In the genomic region with DNA sequence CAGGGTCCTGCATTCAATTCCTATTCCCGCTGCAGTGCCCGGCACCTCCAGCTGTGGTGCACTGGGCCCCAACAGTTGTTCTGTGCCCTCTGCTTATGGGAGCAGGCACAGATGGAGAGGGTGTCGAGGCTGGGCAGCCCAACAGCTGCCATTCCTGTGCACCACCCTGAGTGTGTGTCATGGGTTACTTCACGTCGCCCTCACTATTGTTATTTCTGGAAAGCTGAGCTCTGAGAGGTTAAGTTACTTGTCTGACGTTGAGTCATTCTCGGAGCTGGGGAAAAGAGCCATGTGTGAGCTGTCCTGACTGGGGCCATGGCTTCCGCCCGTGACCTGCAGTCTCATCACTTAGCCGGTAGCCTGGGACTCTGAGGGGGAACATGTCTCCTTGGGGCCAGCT, we compare ENCODE assay signal across 14 mouse cellular contexts. TPM values are rescaled to one million over a fixed set of nuclear protein-coding genes. Genes with fewer than 3 reads are reported as not detected.
DNase-seq lines count a peak whose midpoint lies in the region; ATAC-seq and TF ChIP-seq lines count a peak whose summit lies in the region.
"Had no signal": no experiment of that assay in that cellular context is flagged by ENCODE, and none has a peak within 500 bp of the region (broad histone marks: within the 10 kb centered on the region; RNA-seq: fewer than 3 reads in every experiment).

No protein-coding gene starts in this region.

- H3K9me3 ChIP-seq in hindbrain, embryonic 16.5 days (ENCODE audit: control insufficient read depth, low read length) = no peaks in the 10 kb centered on the region
- H3K9me3 ChIP-seq: embryonic facial prominence, embryonic 12.5 days; G1E had no signal

- no peak for ATAC-seq in hindbrain, embryonic 16.5 days
- no peak for ATAC-seq in monocyte, adult 5-6 weeks (replicated peaks; ENCODE audit: insufficient number of reproducible peaks, low FRiP score, low TSS enrichment, poor library complexity, severe bottlenecking)

- H3K36me3 ChIP-seq in hindbrain, embryonic 16.5 days (ENCODE audit: control insufficient read depth, insufficient read depth, low read length) = no peaks in the 10 kb centered on the region
- H3K36me3 ChIP-seq: embryonic facial prominence, embryonic 12.5 days; G1E had no signal

- intact Hi-C loops in heart, postnatal 14 days (cut with DNase I) = no loop called here

- H3K4me3 ChIP-seq in layer of hippocampus, adult 2 months = no peak overlapping the region
- H3K4me3 ChIP-seq in hindbrain, embryonic 16.5 days (ENCODE audit: low read length) = no peak overlapping the region
- H3K4me3 ChIP-seq: embryonic facial prominence, embryonic 12.5 days; left cerebral cortex, adult 2 months had no signal

- TF ChIP-seq CTCF in layer of hippocampus, adult 2 months (conservative IDR thresholded peaks at IDR 0.05) = no peak; the same call in 1 of the 2 replicates

- H3K27me3 ChIP-seq in hindbrain, embryonic 16.5 days (replicated peaks; ENCODE audit: control insufficient read depth, insufficient read depth, low read length) = no peaks in the 10 kb centered on the region
- H3K27me3 ChIP-seq: embryonic facial prominence, embryonic 12.5 days had no signal

- H3K4me2 ChIP-seq in hindbrain, embryonic 16.5 days (ENCODE audit: low read length) = no peak overlapping the region
- H3K4me2 ChIP-seq: embryonic facial prominence, embryonic 12.5 days had no signal

- no peak for DNase-seq in layer of hippocampus, adult 2 months (ENCODE audit: low spot score in 2 of 2)
- no peak for DNase-seq in layer of hippocampus, postnatal 25 days (ENCODE audit: extremely low spot score in 1 of 2, low spot score in 1 of 2)
- peak; percentile 66 for DNase-seq in adrenal gland, postnatal 14 days
- peak; percentile 18 to 27 for DNase-seq in heart, postnatal 14 days
- DNase-seq in skeletal muscle tissue, adult 2 months (ENCODE audit: low read depth, low spot score) = peak; percentile 18
- no peak for DNase-seq in spleen, adult 18-20 months
- DNase-seq: thymus, postnatal 14 days had no signal

- H3K27ac ChIP-seq in layer of hippocampus, adult 2 months = 0 out of 2 replicates have a peak overlapping the region, but pooled peaks have one; percentile 8
- H3K27ac ChIP-seq in hindbrain, embryonic 16.5 days (ENCODE audit: low read depth, low read length) = no peak overlapping the region
- H3K27ac ChIP-seq: left cerebral cortex, adult 2 months had no signal

- 66% methylated on average over 10 of the region's 10 CpGs for WGBS in hindbrain, embryonic 16.5 days

- H3K9ac ChIP-seq in hindbrain, embryonic 16.5 days (ENCODE audit: low read depth, low read length) = no peak overlapping the region
- H3K9ac ChIP-seq: embryonic facial prominence, embryonic 12.5 days had no signal

- no peaks in the 10 kb centered on the region; the same call in none of the 2 replicates for H3K4me1 ChIP-seq in hindbrain, embryonic 16.5 days (ENCODE audit: control insufficient read depth, insufficient read depth, low read depth, low read length)

RNA-seq across cellular contexts. Expression of gene Doc2b, which starts 17.2 kb away (rescaled TPM):
- total RNA-seq in layer of hippocampus, adult 2 months (2021) = 10 to 100 TPM; 92.6 to 93.1 TPM
- 100 to 1,000 TPM; 107 to 111 TPM for total RNA-seq in layer of hippocampus, postnatal 25 days (2021)
- total RNA-seq in adrenal gland, postnatal 14 days (2021) = 12.3 and 16.4 TPM in 2 replicates
- total RNA-seq in heart, postnatal 14 days (2021) = under 1 TPM; 0.29 TPM
- 3.7 and 4.2 TPM in 2 replicates for polyA plus RNA-seq in hindbrain, embryonic 16.5 days (2015; fragmentation: Nextera tagmentation; extraction: Ambion mirVana)
- not detected in 3 replicates for total RNA-seq in monocyte, adult 5-6 weeks (2017)
- total RNA-seq: G1E; hematopoietic stem cell, adult 5-6 weeks; megakaryocyte, adult 5-6 weeks had no signal
- polyA plus RNA-seq: G1E had no signal

Comparison
In these comparisons a context has a peak if more than half of its experiments do, and no peak if none do; other contexts are left out.
1. DNase-seq: peak in adrenal gland, postnatal 14 days (single experiment), heart, postnatal 14 days (2 of 2) and skeletal muscle tissue, adult 2 months (single experiment); none in layer of hippocampus, adult 2 months (0 of 2), layer of hippocampus, postnatal 25 days (0 of 2) and spleen, adult 18-20 months (0 of 2).
2. RNA of gene Doc2b, which starts 17.2 kb away (total RNA-seq): 107 to 111 TPM in layer of hippocampus, postnatal 25 days, 92.6 to 93.1 TPM in layer of hippocampus, adult 2 months and 12.3 to 16.4 TPM in adrenal gland, postnatal 14 days; 0.29 TPM in heart, postnatal 14 days and not detected in monocyte, adult 5-6 weeks; every median in the first group is over 10 times any median in the second.